Mouse (Mus musculus) bone marrow, adult 2 months (tissue): Measurements from ENCODE around the gene Etfb.

ENCODE experiments used
- CTCF ChIP-seq: fragments of 200-500 bp; IDR thresholded peaks from 2 replicates; pipeline ENCODE4 v1.5.1; 2011; ENCODE audit warnings: low read length, control low read depth; ENCODE audit not compliant: control insufficient read depth, insufficient read depth
- POLR2A ChIP-seq: fragments of 200-500 bp; IDR thresholded peaks from 2 replicates; pipeline ENCODE4 v1.6.1; 2011; ENCODE audit warnings: low read depth, mild to moderate bottlenecking, control low read depth, low read length, borderline replicate concordance; ENCODE audit not compliant: control insufficient read depth

DNA sequence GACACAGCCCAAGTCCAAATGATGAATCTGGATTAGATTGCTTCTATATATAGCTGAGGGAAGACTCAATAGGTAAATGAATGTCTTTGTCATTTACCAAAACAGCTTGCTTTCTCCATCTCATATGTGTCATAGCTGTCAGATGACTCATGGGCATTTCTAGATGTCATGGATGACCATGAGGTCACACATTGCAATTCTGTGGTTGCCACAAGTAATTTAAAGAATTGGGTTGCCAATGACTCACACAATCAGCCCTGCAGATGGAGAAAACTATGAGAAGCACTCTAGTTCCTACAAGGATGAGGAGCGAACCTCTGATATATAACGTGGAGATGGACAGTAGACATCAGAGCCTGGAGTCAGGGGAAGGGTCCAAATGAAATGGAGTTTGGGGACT lies 44.4 kb upstream of the Etfb start:
- TF ChIP-seq POLR2A (no peak), CTCF (no peak)
